ENCODE assay signal across 8 mouse cellular contexts in the genomic region with DNA sequence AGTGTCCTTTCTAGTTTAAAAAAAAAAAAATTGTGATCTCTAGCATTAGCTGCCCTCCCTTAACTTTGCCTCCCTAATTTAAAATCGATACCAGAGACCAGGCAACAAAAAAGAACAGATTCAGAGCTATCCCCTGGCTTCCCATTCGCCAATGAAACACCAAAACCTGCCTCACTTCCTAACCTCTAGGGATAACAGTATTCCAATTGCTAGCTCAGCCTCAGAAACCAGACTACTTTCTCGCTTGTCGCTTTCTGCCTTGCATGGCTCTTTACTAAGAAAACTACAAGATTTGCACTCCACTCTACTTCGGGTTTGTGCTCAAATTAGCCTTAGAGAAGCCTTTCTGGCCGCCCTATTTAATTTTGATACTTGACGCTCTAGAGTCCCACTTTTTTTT. TPM values are rescaled to one million over a fixed set of nuclear protein-coding genes. Genes with fewer than 3 reads are reported as not detected.
A peak's percentile ranks its signal among the peaks of the same experiment; 100 is the strongest.
DNase-seq lines count a peak whose midpoint lies in the region; ATAC-seq and TF ChIP-seq lines count a peak whose summit lies in the region.

No protein-coding gene starts in this region.

- 23% methylated on average over 7 of the region's 7 CpGs for WGBS in heart, embryonic 10.5 days
- WGBS in forebrain, embryonic 13.5 days = 29% methylated on average over 7 of the region's 7 CpGs
- 32% methylated on average over 7 of the region's 7 CpGs for WGBS in liver, postnatal 0 days (ENCODE audit: insufficient replicate concordance)

- peaks cover 8% of the 10 kb centered on the region for H3K4me1 ChIP-seq in heart, embryonic 10.5 days
- peaks cover 41% of the 10 kb centered on the region for H3K4me1 ChIP-seq in E14TG2a.4 (replicated peaks; ENCODE audit: low read depth, low read length)
- H3K4me1 ChIP-seq in forebrain, embryonic 13.5 days = peaks cover 12% of the 10 kb centered on the region
- peaks cover 8% of the 10 kb centered on the region; the same call in 1 of the 2 replicates for H3K4me1 ChIP-seq in liver, postnatal 0 days (ENCODE audit: insufficient read depth)

- peak overlapping the region; percentile 85 for H3K4me3 ChIP-seq in heart, embryonic 10.5 days
- H3K4me3 ChIP-seq in E14TG2a.4 (replicated peaks; ENCODE audit: low read length) = peak overlapping the region; percentile 92
- H3K4me3 ChIP-seq in forebrain, embryonic 13.5 days = peak overlapping the region; percentile 90
- H3K4me3 ChIP-seq in liver, postnatal 0 days (ENCODE audit: low read depth, low read length) = peak overlapping the region; percentile 82

- peak overlapping the region; percentile 87 for H3K9ac ChIP-seq in forebrain, embryonic 13.5 days
- peak overlapping the region; percentile 89 for H3K9ac ChIP-seq in liver, postnatal 0 days (replicated peaks)

- no peak for DNase-seq in heart, embryonic 10.5 days (ENCODE audit: low spot score)
- DNase-seq in heart, postnatal 36 days = no peak
- no peak for DNase-seq in liver, postnatal 0 days
- DNase-seq in adrenal gland, postnatal 10 days = no peak
- no peak for DNase-seq in urinary bladder, adult 2 months (ENCODE audit: low spot score)
- no peak for DNase-seq in adrenal gland, adult 8-10 months

- H3K27me3 ChIP-seq in heart, embryonic 10.5 days (ENCODE audit: insufficient read depth, poor library complexity, severe bottlenecking) = no peaks in the 10 kb centered on the region
- no peaks in the 10 kb centered on the region for H3K27me3 ChIP-seq in E14TG2a.4 (ENCODE audit: insufficient read depth, low read length)
- H3K27me3 ChIP-seq in forebrain, embryonic 13.5 days = no peaks in the 10 kb centered on the region
- H3K27me3 ChIP-seq in liver, postnatal 0 days (ENCODE audit: insufficient read depth, low read length) = no peaks in the 10 kb centered on the region

- peak; percentile 16 for ATAC-seq in forebrain, embryonic 13.5 days
- ATAC-seq in liver, postnatal 0 days = peak; percentile 2

- no peaks in the 10 kb centered on the region for H3K9me3 ChIP-seq in heart, embryonic 10.5 days
- H3K9me3 ChIP-seq in E14TG2a.4 (ENCODE audit: low read length) = no peaks in the 10 kb centered on the region
- no peaks in the 10 kb centered on the region for H3K9me3 ChIP-seq in forebrain, embryonic 13.5 days (replicated peaks)
- no peaks in the 10 kb centered on the region for H3K9me3 ChIP-seq in liver, postnatal 0 days (ENCODE audit: low read length)

- H3K36me3 ChIP-seq in heart, embryonic 10.5 days = peaks cover 25% of the 10 kb centered on the region
- peaks cover 33% of the 10 kb centered on the region for H3K36me3 ChIP-seq in E14TG2a.4 (ENCODE audit: insufficient read depth, low read length)
- peaks cover 24% of the 10 kb centered on the region for H3K36me3 ChIP-seq in forebrain, embryonic 13.5 days (ENCODE audit: poor library complexity, severe bottlenecking)
- peaks cover 19% of the 10 kb centered on the region for H3K36me3 ChIP-seq in liver, postnatal 0 days (replicated peaks; ENCODE audit: insufficient read depth, low read length)

- H3K4me2 ChIP-seq in forebrain, embryonic 13.5 days = peak overlapping the region; percentile 74
- H3K4me2 ChIP-seq in liver, postnatal 0 days (ENCODE audit: low read depth, low read length) = peak overlapping the region; percentile 79

- no peak for TF ChIP-seq EP300 in liver, postnatal 0 days (IDR thresholded peaks at IDR 0.05; ENCODE audit: low read depth)

- peak overlapping the region; percentile 89 for H3K27ac ChIP-seq in heart, embryonic 10.5 days
- peak overlapping the region; percentile 73 for H3K27ac ChIP-seq in forebrain, embryonic 13.5 days
- peak overlapping the region; percentile 84 for H3K27ac ChIP-seq in liver, postnatal 0 days (ENCODE audit: low read depth)

- intact Hi-C loops in heart, postnatal 36 days (cut with DNase I) = no loop called here

- TF ChIP-seq CTCF in E14TG2a.4 (conservative IDR thresholded peaks at IDR 0.05; ENCODE audit: low read length) = no peak
- TF ChIP-seq CTCF in liver, postnatal 0 days (IDR thresholded peaks at IDR 0.05; ENCODE audit: low read depth) = no peak

RNA-seq across cellular contexts. Expression of a gene that starts 0.4 kb away (rescaled TPM):
- 40.4 and 55.1 TPM in 2 replicates for polyA plus RNA-seq in heart, embryonic 10.5 days (2016; fragmentation: Nextera tagmentation; extraction: Ambion mirVana)
- total RNA-seq in heart, postnatal 36 days (2021) = 10 to 100 TPM; 17.6 to 21.3 TPM
- polyA plus RNA-seq in forebrain, embryonic 13.5 days (2015; fragmentation: Nextera tagmentation; extraction: Ambion mirVana) = 50.9 and 53.0 TPM in 2 replicates
- 11.2 and 12.0 TPM in 2 replicates for polyA plus RNA-seq in liver, postnatal 0 days (2015; fragmentation: Nextera tagmentation; extraction: Ambion mirVana)
- total RNA-seq in adrenal gland, postnatal 10 days (2021) = 10 to 100 TPM; 25.1 to 26.7 TPM
- polyA plus RNA-seq in urinary bladder, adult 2 months (2012; rRNA removed) = 26.6 and 29.7 TPM in 2 replicates
- total RNA-seq in adrenal gland, adult 8-10 months (2022) = 10 to 100 TPM; 27.8 to 43.0 (median 35.6) TPM

RNA-seq across cellular contexts. Expression of a gene that starts 15.2 kb away (rescaled TPM):
- polyA plus RNA-seq in heart, embryonic 10.5 days (2016; fragmentation: Nextera tagmentation; extraction: Ambion mirVana) = 380 and 402 TPM in 2 replicates
- total RNA-seq in heart, postnatal 36 days (2021) = 100 to 1,000 TPM; 318 to 326 TPM
- polyA plus RNA-seq in forebrain, embryonic 13.5 days (2015; fragmentation: Nextera tagmentation; extraction: Ambion mirVana) = 334 and 380 TPM in 2 replicates
- 145 and 157 TPM in 2 replicates for polyA plus RNA-seq in liver, postnatal 0 days (2015; fragmentation: Nextera tagmentation; extraction: Ambion mirVana)
- total RNA-seq in adrenal gland, postnatal 10 days (2021) = 100 to 1,000 TPM; 270 to 288 TPM
- polyA plus RNA-seq in urinary bladder, adult 2 months (2012; rRNA removed) = 245 and 291 TPM in 2 replicates
- total RNA-seq in adrenal gland, adult 8-10 months (2022) = 100 to 1,000 TPM; 192 to 303 (median 226) TPM

RNA-seq across cellular contexts. Expression of a gene that starts 25.9 kb away (rescaled TPM):
- polyA plus RNA-seq in heart, embryonic 10.5 days (2016; fragmentation: Nextera tagmentation; extraction: Ambion mirVana) = 6.0 and 10.7 TPM in 2 replicates
- 10 to 100 TPM in 1 of 2 experiments, 1 to 10 TPM in 1; 4.5 to 20.1 TPM for total RNA-seq in heart, postnatal 36 days (2021)
- 5.2 and 5.4 TPM in 2 replicates for polyA plus RNA-seq in forebrain, embryonic 13.5 days (2015; fragmentation: Nextera tagmentation; extraction: Ambion mirVana)
- 0.77 and 1.00 TPM in 2 replicates for polyA plus RNA-seq in liver, postnatal 0 days (2015; fragmentation: Nextera tagmentation; extraction: Ambion mirVana)
- total RNA-seq in adrenal gland, postnatal 10 days (2021) = 1 to 10 TPM; 1.9 to 4.9 TPM
- 37.5 and 49.5 TPM in 2 replicates for polyA plus RNA-seq in urinary bladder, adult 2 months (2012; rRNA removed)
- total RNA-seq in adrenal gland, adult 8-10 months (2022) = 10 to 100 TPM in 1 of 4 experiments, 1 to 10 TPM in 3; 3.6 to 12.3 (median 5.9) TPM

RNA-seq across cellular contexts. Expression of a gene that starts 35.7 kb away (rescaled TPM):
- polyA plus RNA-seq in heart, embryonic 10.5 days (2016; fragmentation: Nextera tagmentation; extraction: Ambion mirVana) = 18.5 and 26.4 TPM in 2 replicates
- total RNA-seq in heart, postnatal 36 days (2021) = 10 to 100 TPM; 11.4 to 11.7 TPM
- 11.8 and 12.4 TPM in 2 replicates for polyA plus RNA-seq in forebrain, embryonic 13.5 days (2015; fragmentation: Nextera tagmentation; extraction: Ambion mirVana)
- polyA plus RNA-seq in liver, postnatal 0 days (2015; fragmentation: Nextera tagmentation; extraction: Ambion mirVana) = 7.6 and 7.9 TPM in 2 replicates
- total RNA-seq in adrenal gland, postnatal 10 days (2021) = 10 to 100 TPM; 27.7 to 38.8 TPM
- 28.6 and 30.4 TPM in 2 replicates for polyA plus RNA-seq in urinary bladder, adult 2 months (2012; rRNA removed)
- 10 to 100 TPM in 1 of 4 experiments, 1 to 10 TPM in 3; 8.0 to 10.5 (median 8.8) TPM for total RNA-seq in adrenal gland, adult 8-10 months (2022)

RNA-seq across cellular contexts. Expression of a gene that starts 37.5 kb away (rescaled TPM):
- 22.7 and 23.5 TPM in 2 replicates for polyA plus RNA-seq in heart, embryonic 10.5 days (2016; fragmentation: Nextera tagmentation; extraction: Ambion mirVana)
- total RNA-seq in heart, postnatal 36 days (2021) = 10 to 100 TPM; 41.9 to 43.8 TPM
- 22.7 and 23.5 TPM in 2 replicates for polyA plus RNA-seq in forebrain, embryonic 13.5 days (2015; fragmentation: Nextera tagmentation; extraction: Ambion mirVana)
- 7.1 and 8.2 TPM in 2 replicates for polyA plus RNA-seq in liver, postnatal 0 days (2015; fragmentation: Nextera tagmentation; extraction: Ambion mirVana)
- total RNA-seq in adrenal gland, postnatal 10 days (2021) = 10 to 100 TPM; 43.9 to 50.6 TPM
- 17.7 and 20.2 TPM in 2 replicates for polyA plus RNA-seq in urinary bladder, adult 2 months (2012; rRNA removed)
- total RNA-seq in adrenal gland, adult 8-10 months (2022) = 10 to 100 TPM; 57.2 to 70.5 (median 57.7) TPM
